Mouse (Mus musculus) ES-E14 (cell line): ENCODE measurements around the gene Swap70. TPM values are rescaled to one million over a fixed set of nuclear protein-coding genes. Genes with fewer than 3 reads are reported as not detected.

ENCODE experiments used
- DNase-seq: peaks from one replicate; pipeline ENCODE4 v3.0.0-alpha.2; 2013; ENCODE audit warnings: low read depth, low spot score
- H3K27ac ChIP-seq: 2 replicates; pipeline ENCODE4 v1.5.1; 2012; ENCODE audit warnings: low read depth, mild to moderate bottlenecking, low read length, moderate library complexity, mixed read lengths; ENCODE audit not compliant: poor library complexity, insufficient read depth, severe bottlenecking
- H3K36me3 ChIP-seq: 2 replicates; pipeline ENCODE4 v1.6.1; 2012; ENCODE audit warnings: mild to moderate bottlenecking, low read length, moderate library complexity, mixed read lengths; ENCODE audit not compliant: control insufficient read depth, poor library complexity, insufficient read depth, severe bottlenecking
- H3K4me1 ChIP-seq, 2 experiments: fragments of 150-350 bp in 1 of 2; sonication (generic) in 1 of 2; 2 replicates each; pipeline ENCODE4 v1.6.1; 2012; ENCODE audit warnings: low read length in 2 of 2, mild to moderate bottlenecking in 1 of 2, mixed read lengths in 1 of 2; ENCODE audit not compliant: control insufficient read depth in 2 of 2, insufficient read depth in 2 of 2, poor library complexity in 1 of 2
- H3K4me3 ChIP-seq, 2 experiments: fragments of 150-350 bp in 1 of 2; sonication (generic) in 1 of 2; 2 replicates each; pipeline ENCODE4 v1.5.1; 2012; ENCODE audit warnings: low read length in 2 of 2, low read depth in 1 of 2, mild to moderate bottlenecking in 1 of 2, mixed read lengths in 1 of 2; ENCODE audit not compliant: insufficient read depth in 1 of 2, poor library complexity in 1 of 2, severe bottlenecking in 1 of 2
- H3K9ac ChIP-seq: 2 replicates; pipeline ENCODE4 v1.6.1; 2012; ENCODE audit warnings: low read depth, mild to moderate bottlenecking, low read length, mixed read lengths; ENCODE audit not compliant: poor library complexity, insufficient read depth, severe bottlenecking
- H3K9me3 ChIP-seq: fragments of 150-350 bp; sonication (generic); 2 replicates; pipeline ENCODE4 v1.6.1; 2012; ENCODE audit warnings: low read depth, mild to moderate bottlenecking, low read length; ENCODE audit not compliant: control insufficient read depth, insufficient read depth
- CHD2 ChIP-seq: IDR thresholded peaks from 2 replicates; pipeline ENCODE4 v1.6.1; 2014; ENCODE audit warnings: mild to moderate bottlenecking, low read depth, low read length, inconsistent platforms
- HCFC1 ChIP-seq: IDR thresholded peaks from 2 replicates; pipeline ENCODE4 v1.6.1; 2012; ENCODE audit warnings: low read length, inconsistent platforms, borderline replicate concordance; ENCODE audit not compliant: insufficient read depth
- MAFK ChIP-seq: IDR thresholded peaks from 2 replicates; pipeline ENCODE4 v1.6.1; 2014; ENCODE audit warnings: mild to moderate bottlenecking, low read depth, low read length, inconsistent platforms; ENCODE audit not compliant: insufficient read depth
- ZC3H11A ChIP-seq: IDR thresholded peaks from 2 replicates; pipeline ENCODE4 v1.6.1; 2012; ENCODE audit warnings: low read depth, mild to moderate bottlenecking, inconsistent platforms, low read length, borderline replicate concordance
- ZNF384 ChIP-seq: IDR thresholded peaks from 2 replicates; pipeline ENCODE4 v1.6.1; 2012; ENCODE audit warnings: low read depth, low read length, inconsistent platforms
- in situ Hi-C, 2 experiments: fragments of 600-800 bp; cut with MboI; formaldehyde crosslinking; loops; one replicate each; pipeline ENCODE4 v1.15.1; 2025; ENCODE audit warnings: low sequenced_read_pairs in 2 of 2, inconsistent platforms in 1 of 2; ENCODE audit not compliant: unreplicated experiment in 2 of 2
- total RNA-seq: library from RNA; depleted of rRNA; stranded (reverse); fragments of 300-350 nt; gene quantifications from 2 replicates; pipeline ENCODE4 v1.2.3, GENCODE M21; 2012

Swap70 gene
- total RNA-seq, 1 experiment = 28.7 TPM

DNA sequence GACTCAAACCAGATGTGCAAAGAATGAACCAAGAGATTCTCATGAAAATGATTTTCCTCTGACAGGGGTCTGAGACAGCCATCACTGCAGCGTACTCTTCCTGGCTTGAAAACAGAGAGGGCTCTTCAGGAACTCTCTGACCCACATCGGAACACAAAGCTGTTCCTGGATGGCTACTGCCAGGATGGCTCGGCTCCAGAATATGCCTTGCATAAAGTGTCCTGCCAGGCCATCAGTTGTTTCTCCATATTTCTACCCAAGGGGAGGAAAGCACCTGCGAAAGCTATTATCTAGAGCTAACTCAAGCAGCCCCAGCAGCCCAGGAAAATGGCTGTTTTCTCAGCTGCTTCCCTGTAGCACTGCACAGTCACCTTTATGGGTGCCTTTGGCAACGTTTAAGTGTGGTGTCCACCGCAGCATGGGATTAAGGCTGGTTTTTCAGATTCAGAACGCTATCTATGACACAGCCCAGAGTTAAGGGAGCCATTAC, 92.9 kb downstream of the Swap70 start:
- H3K27ac ChIP-seq = no peak overlapping the region
- no peak overlapping the region for H3K4me3 ChIP-seq
- no peaks in the 10 kb centered on the region for H3K9me3 ChIP-seq
- H3K36me3 ChIP-seq = peaks cover 9% of the 10 kb centered on the region; the same call in 1 of the 2 replicates
- TF ChIP-seq ZNF384 = no peak
- TF ChIP-seq HCFC1 = no peak
- TF ChIP-seq CHD2 = no peak
- no peak for TF ChIP-seq ZC3H11A
- no peak for TF ChIP-seq MAFK
- DNase-seq = no peak
- H3K4me1 ChIP-seq = no peaks in the 10 kb centered on the region
- H3K9ac ChIP-seq = no peak overlapping the region
- in situ Hi-C loops = no loop called here

DNA sequence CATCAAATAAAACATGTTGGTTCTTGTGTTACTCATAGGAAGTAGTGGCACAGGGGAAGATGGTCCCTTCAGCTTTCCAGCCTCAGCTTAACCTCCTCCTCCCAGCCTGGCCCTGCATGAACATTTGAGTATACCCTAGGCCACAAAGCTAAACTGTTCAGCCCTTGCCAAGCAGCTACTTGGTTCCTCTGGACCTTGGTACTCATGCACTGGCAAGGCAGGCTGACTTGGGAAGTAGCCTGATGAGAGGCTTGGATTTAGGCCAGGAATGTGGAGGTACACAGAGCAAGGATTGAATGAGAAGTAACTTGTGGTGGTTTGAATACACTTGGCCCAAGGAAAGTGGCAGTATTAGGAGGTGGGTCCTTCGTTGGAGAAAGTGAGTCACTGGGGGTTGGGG, 93.8 kb downstream of the Swap70 start:
- TF ChIP-seq MAFK (no peak), HCFC1 (no peak), ZNF384 (no peak), ZC3H11A (no peak), CHD2 (no peak)
- no peak for DNase-seq
- Histone ChIP-seq H3K9me3 (no peaks in the 10 kb centered on the region), H3K4me1 (no peaks in the 10 kb centered on the region), H3K9ac (no peak overlapping the region), H3K27ac (no peak overlapping the region), H3K4me3 (no peak overlapping the region), H3K36me3 (peaks cover 11% of the 10 kb centered on the region; the same call in 1 of the 2 replicates)
- in situ Hi-C loops = no loop called here

DNA sequence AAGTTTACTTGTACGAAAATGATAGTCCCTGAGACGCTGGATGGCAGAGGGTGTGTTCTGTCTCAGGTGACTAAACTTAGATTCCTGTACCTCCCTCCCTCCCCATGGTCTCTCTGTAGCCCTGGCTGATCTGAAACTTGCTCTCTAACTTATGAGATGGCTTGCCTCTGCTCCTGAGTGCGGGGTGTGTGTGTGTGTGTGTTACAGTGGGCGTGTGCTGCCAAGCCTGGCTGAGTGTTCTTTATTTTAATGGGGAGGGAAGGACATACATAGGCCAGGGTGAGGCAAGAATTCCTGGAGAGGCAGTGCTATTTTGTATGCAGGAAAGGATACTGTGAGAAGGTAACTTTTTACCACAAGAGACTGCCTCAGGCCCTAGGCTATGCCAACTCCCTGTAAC, 95.9 kb downstream of the Swap70 start:
- Histone ChIP-seq H3K36me3 (peaks cover 9% of the 10 kb centered on the region; the same call in 1 of the 2 replicates), H3K27ac (no peak overlapping the region), H3K4me1 (no peaks in the 10 kb centered on the region), H3K4me3 (no peak overlapping the region), H3K9me3 (no peaks in the 10 kb centered on the region), H3K9ac (no peak overlapping the region)
- no peak for TF ChIP-seq HCFC1
- TF ChIP-seq ZC3H11A = no peak
- no peak for TF ChIP-seq MAFK
- no peak for TF ChIP-seq ZNF384
- TF ChIP-seq CHD2 = no peak
- in situ Hi-C loops = no loop called here
- DNase-seq = no peak

DNA sequence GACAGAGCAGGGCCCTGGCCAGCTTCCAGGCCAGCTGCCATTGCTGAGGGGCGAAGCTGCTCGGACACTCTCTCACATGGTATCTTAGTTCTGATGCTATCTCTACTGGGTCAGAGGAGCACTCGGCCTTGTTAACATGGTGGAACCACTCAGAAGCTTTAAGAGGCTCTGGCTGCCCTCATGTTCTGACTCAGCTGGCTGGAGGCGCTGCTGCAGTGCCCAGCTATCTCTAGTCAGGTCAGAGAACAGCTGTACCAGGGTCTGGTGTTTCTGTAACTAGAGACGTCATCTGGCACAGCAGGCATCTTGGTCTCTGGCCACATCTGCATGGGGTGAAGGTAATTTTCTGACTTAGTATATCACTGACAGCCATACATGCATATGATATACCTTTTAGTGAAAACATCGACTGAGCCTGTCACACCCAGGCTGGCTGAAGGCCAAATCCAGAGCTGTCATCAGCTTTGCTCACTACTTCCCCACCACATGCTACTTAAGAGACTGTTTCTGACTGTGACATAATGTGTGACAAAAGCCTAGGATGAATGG, 97.5 kb downstream of the Swap70 start:
- no peak for DNase-seq
- no peak overlapping the region for H3K27ac ChIP-seq
- TF ChIP-seq ZC3H11A (no peak), MAFK (no peak), HCFC1 (no peak), CHD2 (no peak), ZNF384 (no peak)
- no peaks in the 10 kb centered on the region for H3K4me1 ChIP-seq
- H3K4me3 ChIP-seq = no peak overlapping the region
- in situ Hi-C loops = no loop called here
- H3K9ac ChIP-seq = no peak overlapping the region
- H3K36me3 ChIP-seq = peaks cover 9% of the 10 kb centered on the region; the same call in 1 of the 2 replicates
- no peaks in the 10 kb centered on the region for H3K9me3 ChIP-seq

DNA sequence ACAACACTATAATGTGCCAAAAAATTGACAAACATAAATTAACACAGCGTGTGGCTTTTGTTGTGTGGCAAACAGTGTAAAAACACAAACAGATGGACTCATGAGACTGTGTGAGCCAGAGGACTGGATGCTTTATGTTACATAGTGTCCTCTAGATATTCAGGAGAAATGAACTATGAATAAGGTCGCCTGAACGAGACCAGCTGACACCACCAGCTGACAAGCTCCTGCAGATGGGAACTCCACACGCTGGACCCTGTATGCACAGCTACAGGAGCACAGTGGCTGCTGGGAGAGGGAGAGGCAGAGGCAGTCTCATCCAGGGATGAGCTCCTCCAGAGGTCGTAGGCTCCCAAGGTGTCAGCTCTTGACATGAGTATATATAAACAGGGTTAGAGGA, 99.6 kb downstream of the Swap70 start:
- DNase-seq = no peak
- Histone ChIP-seq H3K9me3 (no peaks in the 10 kb centered on the region), H3K27ac (no peak overlapping the region), H3K36me3 (peaks cover 5% of the 10 kb centered on the region; the same call in 1 of the 2 replicates), H3K4me1 (no peaks in the 10 kb centered on the region), H3K9ac (no peak overlapping the region), H3K4me3 (no peak overlapping the region)
- in situ Hi-C loops = no loop called here
- TF ChIP-seq ZNF384 (no peak), MAFK (no peak), CHD2 (no peak), HCFC1 (no peak), ZC3H11A (no peak)
